Mouse (Mus musculus) urinary bladder, postnatal 36 days (tissue): ENCODE data around the gene Kap.
A peak's percentile ranks its signal among the peaks of the same experiment; 100 is the strongest.
"Not testable (repeated sequence)": the region's sequence is repeated elsewhere in the genome, so short reads cannot be mapped to it uniquely, and the experiment has no call there.

Experiments used
- DNase-seq, 2 experiments: peaks; one replicate each; pipeline ENCODE4 v3.0.0; 2022; ENCODE audit warnings: low spot score in 2 of 2, mixed read lengths in 1 of 2

Kap gene

DNA sequence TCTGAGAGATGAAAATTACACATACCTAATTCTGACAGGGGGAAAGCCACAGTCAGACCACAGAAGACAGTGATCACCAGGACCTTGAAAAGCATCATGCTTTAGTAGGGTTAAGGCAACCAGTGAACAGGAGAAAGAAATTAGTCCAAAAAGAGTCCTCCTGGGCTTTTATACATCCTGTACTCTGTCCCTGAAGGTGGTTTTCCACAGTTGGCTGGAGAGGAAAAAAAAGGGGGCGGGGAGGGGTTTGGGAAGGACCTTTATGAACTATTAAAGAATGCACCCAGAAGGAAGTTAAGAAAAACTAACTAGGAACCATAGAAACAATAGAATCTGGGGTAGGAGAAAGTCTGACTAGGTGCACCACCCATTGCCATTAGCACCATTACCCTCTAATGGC is at the start of gene Kap:
TSS of gene Kap (minus strand) at position 237 of the 400 bp plus-strand sequence.
- no peak for DNase-seq

DNA sequence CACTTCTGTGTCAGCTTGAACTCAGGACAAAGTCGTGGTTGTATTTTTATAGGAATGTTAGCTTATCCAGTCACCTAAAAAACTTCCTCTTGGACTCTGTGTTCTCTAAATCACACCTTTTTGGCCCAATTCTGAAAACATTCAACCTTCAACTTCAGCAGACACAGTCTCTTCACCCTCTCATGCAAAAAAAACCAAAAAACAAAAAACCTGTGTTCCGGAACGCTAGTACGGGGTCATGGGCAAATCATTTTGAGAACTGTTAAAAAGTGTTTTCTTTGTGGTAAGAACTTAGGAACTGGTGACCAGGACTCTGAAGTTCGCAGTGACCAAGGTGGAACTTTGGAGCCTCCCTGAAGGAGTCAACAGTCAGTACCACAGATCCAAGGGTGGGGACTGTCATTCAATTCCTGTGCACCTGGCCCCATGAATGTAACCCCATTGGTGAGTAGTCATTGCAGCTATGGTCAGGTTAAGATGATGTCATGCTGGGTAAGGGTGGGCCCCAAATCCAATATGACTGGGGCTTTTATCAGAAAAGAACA is 32.4 kb upstream of the Kap start:
- DNase-seq = no peak

DNA sequence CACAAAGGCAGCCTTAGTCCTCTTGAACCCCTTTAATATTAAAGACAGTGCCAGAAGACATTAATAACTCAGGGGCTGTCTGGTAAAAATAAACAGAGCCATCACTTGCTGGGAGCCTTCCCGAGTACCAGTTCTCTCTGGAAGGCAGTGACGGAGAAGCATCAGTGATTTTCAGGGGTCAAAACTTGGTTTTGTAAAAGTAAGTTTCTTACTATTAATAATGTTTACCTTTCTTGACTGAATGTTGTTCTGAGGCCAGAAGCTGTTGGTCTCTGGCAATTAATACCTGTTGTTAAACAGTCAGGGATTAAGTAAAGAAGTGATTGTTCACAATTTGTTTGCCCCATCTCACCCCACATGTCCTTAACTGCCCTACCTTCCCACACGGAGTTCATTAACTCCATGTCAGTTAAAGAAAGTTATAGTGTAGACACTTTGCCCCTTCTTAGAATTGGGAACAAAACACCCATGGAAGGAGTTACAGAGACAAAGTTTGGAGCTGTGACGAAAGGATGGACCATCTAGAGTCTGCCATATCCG is 30.0 kb upstream of the Kap start:
- no peak for DNase-seq

DNA sequence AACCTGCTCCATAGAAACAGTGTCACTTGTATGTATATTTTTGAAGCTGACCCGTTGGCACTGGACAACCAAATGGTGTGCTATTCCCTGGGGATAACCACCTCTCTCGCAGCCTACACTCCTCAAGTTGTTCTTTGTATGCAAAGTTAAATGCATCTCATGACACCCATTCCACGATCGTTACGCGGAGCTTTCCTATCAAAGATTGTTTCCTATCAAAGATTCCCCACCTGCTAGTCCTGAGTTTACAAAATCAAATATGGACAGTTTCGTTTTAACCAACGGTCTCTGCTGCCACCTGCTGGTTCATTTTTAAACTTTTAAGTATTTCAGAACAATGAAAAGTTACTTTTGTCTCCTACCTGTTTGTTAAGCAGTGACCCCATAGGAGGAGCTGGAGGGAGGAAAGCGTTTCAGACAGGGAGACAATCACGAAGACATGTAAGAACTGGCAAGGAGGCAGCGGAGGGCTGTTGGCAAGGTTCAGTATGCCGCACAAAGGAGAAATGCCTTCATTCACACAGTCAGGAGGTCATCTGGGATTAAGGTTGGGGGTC is 22.4 kb upstream of the Kap start:
- peak; percentile 14 to 28 for DNase-seq

DNA sequence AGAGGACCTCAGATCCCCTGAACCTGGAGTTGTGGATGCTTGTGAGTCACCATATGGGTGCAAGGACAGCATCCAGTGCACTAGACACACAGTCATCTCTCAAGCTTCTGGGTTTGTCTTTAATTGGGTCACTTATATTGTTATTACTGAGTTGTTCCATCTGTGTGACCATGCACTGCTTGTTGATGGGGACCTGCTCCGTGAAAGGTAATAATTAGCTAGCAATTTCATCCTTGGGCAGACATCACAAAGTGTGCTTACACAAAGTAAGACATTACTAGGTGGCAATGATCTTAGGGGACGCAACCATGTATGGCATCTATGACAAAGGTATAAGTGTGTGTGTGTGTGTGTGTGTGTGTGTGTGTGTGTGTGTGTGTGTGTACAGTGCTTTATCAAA is 19.1 kb upstream of the Kap start:
- DNase-seq = no peak

DNA sequence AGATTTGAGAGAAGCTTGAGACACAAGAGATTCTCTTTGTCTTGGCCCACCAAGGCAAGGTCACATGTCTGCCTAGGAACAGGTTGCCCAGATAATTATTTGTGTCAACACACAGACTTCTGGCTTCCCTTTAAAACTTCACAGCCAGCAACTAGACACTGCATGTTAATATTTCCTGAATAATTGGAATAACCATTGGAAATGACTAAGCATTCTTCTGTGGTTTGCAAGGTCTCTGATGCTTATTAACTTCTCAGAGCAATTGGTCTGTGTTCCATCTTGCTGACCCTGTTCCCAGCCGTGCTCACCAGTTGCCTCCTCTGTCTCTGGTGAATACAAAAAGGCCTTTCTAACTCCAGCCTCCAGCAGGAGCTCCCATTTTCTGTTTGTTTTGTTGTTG is 17.6 kb upstream of the Kap start:
- no peak for DNase-seq

DNA sequence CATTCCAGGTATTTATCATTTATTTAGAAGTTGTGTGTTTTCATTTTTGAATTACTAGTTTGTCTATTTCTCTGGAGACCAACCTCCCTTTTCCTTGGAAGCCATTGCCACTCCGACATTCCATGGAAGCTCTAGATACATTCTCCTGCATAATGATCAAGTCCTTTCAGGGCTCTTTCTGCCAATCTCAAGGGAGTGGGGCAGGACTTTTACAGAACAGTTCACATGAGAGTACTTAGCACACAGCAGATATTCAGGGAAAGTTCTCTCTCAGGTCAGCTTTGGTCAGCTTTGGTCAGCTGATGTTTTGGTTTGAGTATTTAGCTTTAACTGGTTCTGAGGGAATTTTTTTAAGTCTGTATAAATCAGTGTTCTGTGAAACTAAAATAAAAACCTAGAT is 14.8 kb upstream of the Kap start:
- no peak for DNase-seq

DNA sequence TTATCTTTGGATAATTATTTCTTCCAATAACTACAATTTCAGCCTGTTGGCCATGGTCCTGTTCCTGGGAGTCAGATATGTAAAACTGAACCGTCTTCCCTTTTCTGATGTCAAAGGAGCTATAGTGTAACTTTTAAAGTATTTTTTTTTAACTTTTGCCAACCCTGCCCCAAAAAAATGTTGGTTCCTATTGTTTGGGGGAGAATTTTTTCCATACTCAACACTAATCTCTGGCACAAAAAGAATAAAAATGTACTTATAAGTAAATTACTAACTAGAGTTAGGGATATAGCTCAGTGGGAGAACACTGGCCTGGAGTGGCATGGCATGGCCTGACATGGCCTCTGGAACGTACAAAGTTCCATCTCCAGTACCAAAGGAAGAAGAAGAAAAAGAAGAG is 2.3 kb upstream of the Kap start:
- DNase-seq = no peak

DNA sequence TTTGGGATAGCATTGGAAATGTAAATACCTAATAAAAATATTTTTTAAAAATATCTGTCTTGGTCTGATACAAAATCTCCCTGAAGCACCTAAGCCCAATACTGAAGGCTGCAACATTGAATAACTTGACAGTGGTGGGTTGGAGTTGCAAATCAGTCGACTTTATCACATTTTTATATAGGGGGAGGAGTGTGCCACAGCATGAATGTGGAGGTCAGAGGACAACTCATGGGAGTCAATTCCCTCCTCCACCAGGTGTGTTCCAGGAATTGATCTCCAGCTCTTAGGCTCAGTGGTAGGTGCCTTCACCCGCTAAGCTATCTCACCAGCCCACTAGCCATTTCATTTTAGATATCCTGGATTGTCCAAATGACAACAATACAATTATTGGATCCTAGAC is 4.2 kb downstream of the Kap start:
- DNase-seq = no peak

DNA sequence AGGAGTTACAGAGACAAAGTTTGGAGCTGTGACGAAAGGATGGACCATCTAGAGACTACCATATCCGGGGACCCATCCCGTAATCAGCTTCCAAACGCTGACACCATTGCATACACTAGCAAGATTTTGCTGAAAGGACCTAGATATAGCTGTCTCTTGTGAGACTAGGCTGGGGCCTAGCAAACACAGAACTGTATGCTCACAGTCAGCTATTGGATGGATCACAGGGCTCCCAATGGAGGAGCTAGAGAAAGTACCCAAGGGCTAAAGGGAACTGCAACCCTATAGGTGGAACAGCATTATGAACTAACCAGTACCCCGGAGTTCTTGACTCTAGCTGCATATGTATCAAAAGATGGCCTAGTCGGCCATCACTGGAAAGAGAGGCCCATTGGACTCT is 4.7 kb downstream of the Kap start:
- not testable (repeated sequence) for DNase-seq

DNA sequence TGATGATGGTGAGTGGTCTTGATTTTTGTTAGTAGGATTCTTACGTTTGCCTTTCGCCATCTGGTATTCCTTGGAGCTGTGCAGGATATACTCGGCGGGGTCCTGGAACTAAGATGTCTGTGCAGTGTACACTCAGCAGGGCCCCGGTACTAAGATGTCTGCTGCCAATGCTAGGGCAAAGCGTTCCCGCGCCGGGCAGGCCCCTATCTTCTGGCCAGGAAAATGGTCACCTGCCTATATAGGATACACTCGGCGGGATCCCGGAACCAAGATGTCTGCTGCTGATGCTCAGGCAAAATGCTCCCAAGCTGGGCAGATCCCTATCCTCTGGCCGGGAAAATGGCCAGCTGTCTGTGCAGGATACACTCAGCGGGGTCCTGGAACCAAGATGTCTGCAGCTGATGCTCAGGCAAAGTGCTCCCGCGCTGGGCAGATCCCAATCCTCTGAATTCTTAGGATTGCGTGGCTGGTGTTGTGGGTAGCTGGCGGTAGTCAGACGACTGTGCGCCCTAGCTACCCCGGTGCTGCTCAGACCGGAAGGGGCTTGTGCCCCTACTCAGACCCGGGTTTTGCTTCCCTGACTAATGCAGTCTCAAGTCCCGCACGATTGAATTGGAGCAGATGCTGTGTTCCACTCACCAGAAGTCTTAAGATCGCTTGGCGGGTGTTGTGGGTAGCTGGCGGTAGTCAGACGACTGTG is 15.1 kb downstream of the Kap start:
- DNase-seq = not testable (repeated sequence)

DNA sequence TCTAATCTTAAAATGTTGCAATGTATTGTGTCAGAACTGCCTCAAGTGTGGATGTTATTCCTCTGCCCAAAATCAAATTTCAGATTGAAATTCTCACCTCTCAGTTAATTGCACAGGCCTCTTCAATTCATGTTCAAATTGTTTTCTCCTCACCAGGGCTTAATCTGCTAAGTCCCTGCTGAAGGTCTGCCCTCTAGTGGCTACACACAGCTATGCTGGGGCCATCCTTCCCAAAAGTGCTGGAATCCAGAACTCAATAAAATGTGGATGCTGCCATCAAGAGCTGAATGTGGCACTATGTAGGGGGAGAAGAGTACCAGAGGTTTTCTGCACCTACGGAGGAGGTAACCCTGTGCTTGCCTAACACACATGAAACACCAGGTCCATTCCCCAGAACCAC is 41.2 kb downstream of the Kap start:
- no peak for DNase-seq
